Mouse (Mus musculus) gastrocnemius, adult 18-20 months (tissue): ENCODE data around the gene Gm11565. TPM values are rescaled to one million over a fixed set of nuclear protein-coding genes. Genes with fewer than 3 reads are reported as not detected.
"Not testable (repeated sequence)": the region's sequence is repeated elsewhere in the genome, so short reads cannot be mapped to it uniquely, and the experiment has no call there.

ENCODE experiments used
- DNase-seq: peaks from one replicate; pipeline ENCODE4 v3.0.0; 2021; ENCODE audit warnings: low spot score
- long read RNA-seq, 2 experiments: library from polyadenylated mRNA; stranded (forward); transcript quantifications; one replicate each; pipeline ENCODE4 v2.0.0; 2021
- total RNA-seq, 2 experiments: library from RNA; stranded (reverse); gene quantifications; 2 replicates each; pipeline ENCODE4 v1.2.3; 2021

The Gm11565 gene
- total RNA-seq: not detected
- long read RNA-seq, experiment 1: 0 reads
- long read RNA-seq, experiment 2: 0 reads

- DNase-seq: no peak
These were observed at the start of gene Gm11565 for GRCm38 (mm10) chr11:99914451-99914850. Gene Gm11565, plus strand, starts transcription at chr11:99914751.

GRCm38 (mm10) chr11:99873089-99873488 is 41.5 kb upstream of the Gm11565 start, which contains the start of gene Krtap9-1:
Gene Krtap9-1, plus strand, starts transcription at chr11:99873389.
- DNase-seq: not testable (repeated sequence)

- not testable (repeated sequence) for DNase-seq
These were observed 35.7 kb upstream of the Gm11565 start, which contains the start of gene Gm11567 for GRCm38 (mm10) chr11:99878887-99879286. Gene Gm11567, plus strand, starts transcription at chr11:99879187.

- DNase-seq: no peak
These were observed 6.9 kb upstream of the Gm11565 start, which contains the start of gene Krtap31-1 for GRCm38 (mm10) chr11:99907620-99908019. Gene Krtap31-1, plus strand, starts transcription at chr11:99907920.

GRCm38 (mm10) chr11:99935991-99936390 is 21.4 kb downstream of the Gm11565 start, which contains the start of gene Krtap31-2:
Gene Krtap31-2, plus strand, starts transcription at chr11:99936291.
- no peak for DNase-seq

GRCm38 (mm10) chr11:99937751-99938264 is 23.3 kb downstream of the Gm11565 start:
- no peak for DNase-seq

GRCm38 (mm10) chr11:99948175-99948574 is 33.6 kb downstream of the Gm11565 start, which contains the start of gene Krtap9-5:
Gene Krtap9-5, plus strand, starts transcription at chr11:99948475.
- DNase-seq: no peak

- no peak for DNase-seq
These were observed 49.7 kb downstream of the Gm11565 start for GRCm38 (mm10) chr11:99964213-99964612.

Other genes with a start within 250 kb of the Gm11565 start
- gene Krtap4-6, start 248.8 kb upstream of the Gm11565 start, total RNA-seq: not detected
- not detected for gene Gm14190, start 224.0 kb upstream of the Gm11565 start, total RNA-seq
- gene Gm14180, start 180.5 kb upstream of the Gm11565 start, total RNA-seq: not detected
- not detected for gene Gm11595, start 141.8 kb upstream of the Gm11565 start, total RNA-seq
- not detected for gene Krtap4-8, start 134.0 kb upstream of the Gm11565 start, total RNA-seq
- gene Krtap4-9, start 129.6 kb upstream of the Gm11565 start, total RNA-seq: not detected
- not detected for gene Gm11596, start 121.3 kb upstream of the Gm11565 start, total RNA-seq
- gene Gm11569, start 115.8 kb upstream of the Gm11565 start, total RNA-seq: not detected
- not detected for gene Gm11554, start 110.3 kb upstream of the Gm11565 start, total RNA-seq
- not detected for gene Krtap4-13, start 104.9 kb upstream of the Gm11565 start, total RNA-seq
- not detected for gene Gm11564, start 99.1 kb upstream of the Gm11565 start, total RNA-seq
- not detected for gene 2300003K06Rik, start 76.7 kb upstream of the Gm11565 start, total RNA-seq
- gene Krtap4-16, start 63.1 kb upstream of the Gm11565 start, total RNA-seq: not detected
- gene Gm11568, start 56.8 kb upstream of the Gm11565 start, total RNA-seq: not detected
- gene Gm11559, start 50.3 kb upstream of the Gm11565 start, total RNA-seq: not detected
- gene Krtap9-1, start 41.4 kb upstream of the Gm11565 start, total RNA-seq: not detected
- gene Gm11567, start 35.6 kb upstream of the Gm11565 start, total RNA-seq: not detected
- gene Krtap31-1, start 6.8 kb upstream of the Gm11565 start, total RNA-seq: not detected
- not detected for gene Krtap31-2, start 21.5 kb downstream of the Gm11565 start, total RNA-seq
- not detected for gene Krtap9-5, start 33.7 kb downstream of the Gm11565 start, total RNA-seq
- gene Krtap29-1, start 64.3 kb downstream of the Gm11565 start, total RNA-seq: not detected
- not detected for gene Krtap16-1, start 71.8 kb downstream of the Gm11565 start, total RNA-seq
- gene Krtap17-1, start 79.2 kb downstream of the Gm11565 start, total RNA-seq: not detected
- gene Krt33a, start 101.5 kb downstream of the Gm11565 start, total RNA-seq: under 1 TPM in 1 of 2 experiments, not detected in 1; 0.21 TPM
- not detected for gene Krt33b, start 115.1 kb downstream of the Gm11565 start, total RNA-seq
- gene Krt34, start 126.8 kb downstream of the Gm11565 start, total RNA-seq: under 1 TPM in 1 of 2 experiments, not detected in 1; 0.25 TPM
- not detected for gene Krt31, start 135.8 kb downstream of the Gm11565 start, total RNA-seq
- not detected for gene Krt32, start 173.5 kb downstream of the Gm11565 start, total RNA-seq
- not detected for gene Krt35, start 181.5 kb downstream of the Gm11565 start, total RNA-seq
- gene Krt36, start 190.9 kb downstream of the Gm11565 start, total RNA-seq: not detected
- not detected for gene Krt13, start 206.8 kb downstream of the Gm11565 start, total RNA-seq
- not detected for gene Krt15, start 221.2 kb downstream of the Gm11565 start, total RNA-seq
- gene Krt19, start 233.9 kb downstream of the Gm11565 start, total RNA-seq: under 1 TPM; 0.37 to 0.57 TPM